Mouse (Mus musculus) embryonic fibroblast, embryonic 13.5 days (primary cell): ENCODE results near the gene Ncoa3.

ENCODE experiments used
- CTCF ChIP-seq: IDR thresholded peaks from 2 replicates; pipeline ENCODE4 v1.5.1; 2011; ENCODE audit warnings: mild to moderate bottlenecking, control low read depth, low read length, moderate library complexity, borderline replicate concordance; ENCODE audit not compliant: insufficient read depth
- POLR2A ChIP-seq: IDR thresholded peaks from 2 replicates; pipeline ENCODE4 v1.6.1; 2011; ENCODE audit warnings: low read depth, mild to moderate bottlenecking, control low read depth, low read length, moderate library complexity

DNA sequence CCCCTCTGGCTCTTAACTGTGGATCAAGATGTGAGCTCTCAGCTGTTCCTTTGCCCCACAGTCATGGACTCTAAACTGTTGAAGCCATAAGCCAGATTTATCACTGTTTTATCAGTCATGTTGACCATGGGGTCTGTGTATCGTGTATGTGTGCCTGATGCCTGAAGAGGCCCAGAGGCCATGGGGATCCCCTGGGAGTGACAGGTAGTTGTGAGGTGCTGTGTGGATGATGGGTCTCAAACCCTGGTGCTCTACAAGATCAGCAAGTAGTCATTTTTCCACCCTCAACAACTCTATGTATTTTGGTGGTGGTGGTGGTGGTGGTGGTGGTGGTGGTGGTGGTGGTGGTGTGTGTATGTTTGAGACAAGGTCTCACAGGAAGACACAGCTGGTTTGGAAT is 8.1 kb upstream of the Ncoa3 start:
- TF ChIP-seq CTCF = no peak
- TF ChIP-seq POLR2A = no peak
